Mouse (Mus musculus) kidney, adult 8-10 months (tissue): ENCODE measurements around the gene Cotl1.

ENCODE experiments used
- DNase-seq, 2 experiments: peaks; one replicate each; pipeline ENCODE4 v3.0.0; 2022

Gene Cotl1

GRCm38 (mm10) chr8:119785764-119786405, 54.5 kb downstream of the Cotl1 start:
- no peak for DNase-seq

- no peak for DNase-seq
Measured at GRCm38 (mm10) chr8:119784676-119785075, 55.7 kb downstream of the Cotl1 start.

GRCm38 (mm10) chr8:119784141-119784574, 56.2 kb downstream of the Cotl1 start:
- no peak for DNase-seq

GRCm38 (mm10) chr8:119783579-119783978, 56.8 kb downstream of the Cotl1 start:
- DNase-seq = no peak

GRCm38 (mm10) chr8:119782715-119783114, 57.6 kb downstream of the Cotl1 start:
- peak; percentile 64 to 79 for DNase-seq

- DNase-seq = peak in 1 of 2 experiments; percentile 33
Measured at GRCm38 (mm10) chr8:119781086-119781840, 59.1 kb downstream of the Cotl1 start.

- DNase-seq = no peak
Measured at GRCm38 (mm10) chr8:119780402-119781049, 59.8 kb downstream of the Cotl1 start.

GRCm38 (mm10) chr8:119779013-119779737, 61.2 kb downstream of the Cotl1 start:
- DNase-seq = peak; percentile 83 to 90

- peak; percentile 99 to 100 for DNase-seq
Measured at GRCm38 (mm10) chr8:119778263-119778662, 62.1 kb downstream of the Cotl1 start, which contains the start of gene Tldc1. TSS of gene Tldc1 (minus strand) at chr8:119778416.

- peak; percentile 28 to 34 for DNase-seq
Measured at GRCm38 (mm10) chr8:119777765-119778164, 62.6 kb downstream of the Cotl1 start.

- DNase-seq = no peak
Measured at GRCm38 (mm10) chr8:119776668-119777245, 63.6 kb downstream of the Cotl1 start.

GRCm38 (mm10) chr8:119765761-119766444, 74.4 kb downstream of the Cotl1 start:
- DNase-seq = no peak

- DNase-seq = no peak
Measured at GRCm38 (mm10) chr8:119765311-119765710, 75.0 kb downstream of the Cotl1 start.

GRCm38 (mm10) chr8:119762226-119763220, 77.8 kb downstream of the Cotl1 start:
- no peak for DNase-seq

GRCm38 (mm10) chr8:119761692-119762091, 78.7 kb downstream of the Cotl1 start:
- DNase-seq = no peak
